Mouse (Mus musculus) gastrocnemius, postnatal 25 days (tissue): ENCODE results near the gene Wdr18. TPM values are rescaled to one million over a fixed set of nuclear protein-coding genes. Genes with fewer than 3 reads are reported as not detected.

Experiments used
- DNase-seq: peaks from one replicate; pipeline ENCODE4 v3.0.0; 2022
- total RNA-seq, 2 experiments: library from RNA; stranded (reverse); gene quantifications; 1 replicate in 1 of 2; 2 replicates in 1 of 2; pipeline ENCODE4 v1.2.3; 2021

Wdr18 gene
- total RNA-seq, 2 experiments from 2014 or later: 16.4 to 18.0 TPM

DNA sequence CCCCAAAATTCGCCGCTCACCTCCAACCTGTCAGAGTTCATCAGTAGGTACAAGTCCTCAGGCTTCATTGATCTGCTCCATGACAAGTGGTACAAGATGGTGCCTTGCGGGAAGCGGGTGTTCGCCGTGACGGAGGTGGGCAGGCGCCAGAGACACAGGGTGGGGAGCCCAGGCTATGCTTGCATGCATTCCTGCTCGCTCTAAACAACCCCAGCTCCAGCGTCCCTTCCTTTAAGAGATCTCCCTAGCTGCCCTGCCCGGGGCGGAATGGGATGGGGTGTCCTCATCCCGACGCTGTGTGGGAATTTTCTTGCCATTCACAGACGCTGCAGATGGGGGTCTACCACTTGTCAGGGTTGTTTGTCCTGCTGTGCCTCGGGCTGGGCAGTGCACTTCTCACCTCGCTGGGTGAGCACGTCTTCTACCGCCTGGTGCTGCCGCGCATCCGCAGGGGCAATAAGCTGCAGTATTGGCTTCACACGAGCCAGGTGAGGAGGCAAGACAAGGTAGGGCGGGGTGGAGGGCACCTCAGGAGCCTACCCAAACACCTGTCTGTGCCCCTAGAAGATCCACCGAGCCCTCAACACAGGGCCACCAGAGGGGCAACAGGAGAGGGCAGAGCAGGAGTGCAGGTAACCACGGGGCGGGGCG is 16.2 kb downstream of the Wdr18 start:
- no peak for DNase-seq

GRCm38 (mm10) chr10:79976722-79977107 is 16.8 kb downstream of the Wdr18 start:
- no peak for DNase-seq

- no peak for DNase-seq
Observed at GRCm38 (mm10) chr10:79977324-79977723, 17.4 kb downstream of the Wdr18 start.

DNA sequence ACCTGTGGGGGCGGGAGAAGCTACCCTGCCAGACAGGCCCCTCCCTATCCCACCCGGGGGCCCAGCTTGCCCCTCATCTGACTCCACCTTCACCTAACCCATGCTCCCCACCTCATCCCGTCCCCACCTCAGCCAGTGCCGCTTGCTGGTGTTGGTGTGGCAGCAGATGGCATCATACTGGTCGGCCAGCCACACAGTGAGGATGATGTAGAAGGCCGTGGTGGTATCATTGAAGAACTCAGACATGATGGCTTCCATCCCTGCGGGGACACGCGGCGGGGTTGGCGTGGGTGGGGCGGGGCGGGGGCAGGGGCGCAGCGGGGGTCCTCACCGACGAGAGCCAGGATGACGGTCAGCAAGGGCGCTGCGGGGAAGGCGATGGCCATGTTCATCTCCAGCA is 18.1 kb downstream of the Wdr18 start:
- DNase-seq: no peak

- DNase-seq: no peak
Observed at GRCm38 (mm10) chr10:79979401-79980155, 19.6 kb downstream of the Wdr18 start.

- no peak for DNase-seq
Observed at GRCm38 (mm10) chr10:79983205-79983604, 23.3 kb downstream of the Wdr18 start.

- peak; percentile 71 for DNase-seq
Observed at GRCm38 (mm10) chr10:79983670-79984069, 23.7 kb downstream of the Wdr18 start.

GRCm38 (mm10) chr10:79984195-79984816 is 24.4 kb downstream of the Wdr18 start, which contains the start of gene Tmem259:
TSS of gene Tmem259 (minus strand) at chr10:79984330.
- DNase-seq: peak; percentile 86

DNA sequence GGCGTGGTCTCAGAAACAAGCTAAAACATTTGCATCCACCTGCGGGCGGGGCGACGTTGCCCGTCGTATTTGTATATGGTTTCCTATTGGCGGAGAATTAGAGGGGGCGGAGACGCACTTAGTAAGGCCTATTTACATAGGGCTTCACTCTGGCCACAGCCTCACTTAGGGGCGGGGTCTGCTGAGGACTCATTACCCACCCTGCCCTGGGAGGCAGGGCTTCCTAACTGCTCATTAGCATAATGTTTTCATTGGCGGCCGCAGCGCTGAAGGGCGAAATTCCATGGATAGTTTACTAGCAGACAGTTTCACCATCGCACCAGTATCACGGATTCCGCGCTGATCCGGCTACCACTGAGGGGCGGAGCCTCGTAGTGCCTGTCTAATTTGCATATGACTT is 24.9 kb downstream of the Wdr18 start:
- peak; percentile 97 for DNase-seq

- peak; percentile 60 for DNase-seq
Observed at GRCm38 (mm10) chr10:79985334-79986231, 25.6 kb downstream of the Wdr18 start.

GRCm38 (mm10) chr10:79986232-79986878 is 26.4 kb downstream of the Wdr18 start:
- no peak for DNase-seq

DNA sequence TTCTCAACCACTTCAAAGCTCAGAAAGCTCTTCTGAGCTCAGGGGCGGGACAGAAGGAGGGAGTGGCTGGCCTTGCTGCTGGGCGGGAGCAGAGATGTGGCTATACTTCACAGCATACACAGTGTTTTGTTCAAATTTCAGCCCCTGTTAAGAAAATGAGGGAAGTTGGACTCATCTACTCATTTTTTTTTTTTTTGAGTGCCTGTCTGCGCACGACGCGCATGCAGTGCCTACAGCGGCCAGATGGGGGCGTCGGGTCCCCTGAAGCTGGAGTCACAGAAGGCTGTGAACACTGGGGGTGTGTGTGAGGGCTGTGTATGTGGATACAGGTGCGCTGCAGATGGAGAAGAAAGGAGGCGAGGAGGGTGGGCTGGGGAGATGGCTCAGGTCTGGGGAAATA is 27.0 kb downstream of the Wdr18 start:
- peak; percentile 78 for DNase-seq

DNA sequence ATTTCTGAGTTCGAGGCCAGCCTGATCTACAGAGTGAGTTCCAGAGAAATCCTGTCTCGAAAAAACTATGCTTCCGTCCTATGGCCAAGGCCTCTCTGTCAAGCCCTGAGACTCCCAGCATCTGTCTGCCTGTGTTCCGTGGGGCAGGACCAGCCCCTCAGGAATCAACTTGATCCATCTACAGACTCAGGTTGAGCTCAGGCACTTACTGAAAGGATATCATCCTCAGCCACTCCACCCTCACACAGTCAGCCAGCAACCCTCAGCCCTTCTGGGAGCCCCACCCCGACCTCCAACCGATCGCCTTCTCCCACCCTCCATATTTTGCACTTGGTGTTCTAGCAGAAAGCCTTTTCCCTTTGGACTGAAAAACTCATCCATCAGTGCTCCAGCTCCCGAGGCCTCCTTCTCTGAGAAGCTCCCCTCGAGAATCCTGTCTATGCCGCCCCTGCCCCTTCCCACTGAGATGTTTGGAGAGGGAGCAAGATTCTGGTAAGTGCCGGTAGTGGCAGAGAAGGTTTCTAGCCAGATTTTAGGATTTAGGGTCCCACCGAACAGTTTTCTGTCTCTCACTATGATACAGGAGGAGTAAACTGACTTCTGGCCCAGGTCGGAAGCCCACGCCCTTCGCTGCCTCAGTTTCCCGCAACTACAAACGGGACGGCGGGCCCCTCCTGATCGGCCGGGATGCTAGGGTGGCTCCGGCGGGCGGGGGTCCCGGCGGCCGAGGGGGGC is 28.0 kb downstream of the Wdr18 start:
- no peak for DNase-seq

GRCm38 (mm10) chr10:79988506-79989271 is 28.7 kb downstream of the Wdr18 start, which contains the start of gene Cnn2:
TSS of gene Cnn2 (plus strand) at chr10:79988584.
- peak; percentile 65 for DNase-seq

- no peak for DNase-seq
Observed at GRCm38 (mm10) chr10:79989272-79989786, 29.4 kb downstream of the Wdr18 start.

GRCm38 (mm10) chr10:79989870-79990269 is 29.9 kb downstream of the Wdr18 start:
- DNase-seq: no peak

DNA sequence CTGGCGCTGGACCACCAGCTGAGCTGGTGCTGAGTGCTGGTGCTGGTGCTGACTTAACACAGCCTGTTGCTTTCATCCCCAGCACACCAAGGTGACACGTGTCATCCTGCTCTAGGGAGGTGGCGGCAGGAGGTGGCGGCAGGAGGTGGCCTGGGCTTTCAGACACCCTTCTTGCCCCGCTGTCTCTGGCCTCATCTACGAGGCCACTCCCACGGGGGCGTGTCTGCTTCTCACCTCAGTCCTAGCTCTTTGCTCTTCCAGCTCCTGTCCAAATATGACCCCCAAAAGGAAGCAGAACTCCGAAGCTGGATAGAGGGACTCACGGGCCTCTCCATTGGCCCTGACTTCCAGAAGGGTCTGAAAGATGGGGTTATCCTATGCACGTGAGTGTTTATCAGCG is 31.1 kb downstream of the Wdr18 start:
- no peak for DNase-seq

DNA sequence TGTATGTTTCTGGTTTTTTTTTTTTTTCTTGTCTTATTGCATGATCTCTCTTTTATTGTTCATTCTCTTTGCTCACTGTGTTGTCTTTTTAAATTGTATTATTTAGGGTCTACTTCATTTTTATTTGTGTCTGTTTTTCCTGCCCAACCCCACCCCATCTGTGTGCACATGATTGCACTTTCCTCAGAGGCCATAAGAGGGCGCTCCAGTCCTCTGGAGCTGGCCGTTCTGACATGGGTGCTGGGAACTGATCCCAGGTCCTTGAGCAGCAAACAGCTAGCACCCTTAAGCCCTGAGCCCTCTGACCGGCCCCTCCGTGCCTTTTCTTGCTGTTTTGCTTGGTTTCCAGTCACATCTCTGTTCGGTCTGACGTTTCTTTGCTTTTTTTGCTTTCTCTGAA is 31.6 kb downstream of the Wdr18 start:
- DNase-seq: no peak

GRCm38 (mm10) chr10:79994397-79995115 is 34.6 kb downstream of the Wdr18 start:
- no peak for DNase-seq
